Mouse (Mus musculus) embryonic facial prominence, embryonic 11.5 days (tissue): Measurements from ENCODE around the gene Ldlrad3. TPM values are rescaled to one million over a fixed set of nuclear protein-coding genes. Genes with fewer than 3 reads are reported as not detected.

Experiments
- ATAC-seq: fragments of 200-750 bp; cut with Nextera tagmentation; replicated peaks from 2 replicates; pipeline ENCODE4 v1.8.0; 2017; ENCODE audit warnings: low read depth; ENCODE audit not compliant: insufficient number of reproducible peaks, low FRiP score, low TSS enrichment
- DNase-seq: peaks from one replicate; pipeline ENCODE4 v3.0.0-alpha.2; 2015; ENCODE audit warnings: low spot score
- H3K27ac ChIP-seq: fragments of 300-500 bp; sonication (generic); replicated peaks from 2 replicates; pipeline ENCODE4 v1.5.1; 2014; ENCODE audit warnings: mild to moderate bottlenecking, low read depth, low read length, control low read depth
- H3K27me3 ChIP-seq: fragments of 300-500 bp; sonication (generic); 2 replicates; pipeline ENCODE4 v1.6.1; 2014; ENCODE audit warnings: mild to moderate bottlenecking, low read length, moderate library complexity, mixed read lengths; ENCODE audit not compliant: control insufficient read depth, insufficient read depth
- H3K36me3 ChIP-seq: fragments of 300-500 bp; sonication (generic); replicated peaks from 2 replicates; pipeline ENCODE4 v1.6.1; 2014; ENCODE audit warnings: low read depth, mild to moderate bottlenecking, low read length, moderate library complexity, mixed read lengths; ENCODE audit not compliant: control insufficient read depth, insufficient read depth
- H3K4me1 ChIP-seq: fragments of 300-500 bp; sonication (generic); 2 replicates; pipeline ENCODE4 v1.6.1; 2014; ENCODE audit warnings: low read length, mixed read lengths; ENCODE audit not compliant: control insufficient read depth, insufficient read depth
- H3K4me2 ChIP-seq: fragments of 300-500 bp; sonication (generic); 2 replicates; pipeline ENCODE4 v1.6.1; 2014; ENCODE audit warnings: low read depth, mild to moderate bottlenecking, control low read depth, low read length, moderate library complexity
- H3K4me3 ChIP-seq: fragments of 300-500 bp; sonication (generic); 2 replicates; pipeline ENCODE4 v1.5.1; 2014; ENCODE audit warnings: low read depth, low read length, control low read depth
- H3K9ac ChIP-seq: fragments of 300-500 bp; sonication (generic); replicated peaks from 2 replicates; pipeline ENCODE4 v1.6.1; 2014; ENCODE audit warnings: mild to moderate bottlenecking, control low read depth, low read length
- H3K9me3 ChIP-seq: fragments of 300-500 bp; sonication (generic); replicated peaks from 2 replicates; pipeline ENCODE4 v1.6.1; 2016; ENCODE audit warnings: mild to moderate bottlenecking, low read length, inconsistent platforms, mixed read lengths; ENCODE audit not compliant: control insufficient read depth
- WGBS: fragments of 180-500 bp; shearing (Covaris S2); extraction: QIAGEN DNeasy Blood & Tissue Kit; methylation state at CpG from one replicate; pipeline ENCODE4 v1.1.7; 2014; 5-methylcytosine and 5-hydroxymethylcytosine counted together
- polyA plus RNA-seq: library from polyadenylated mRNA; unstranded; fragments of >200 nt; fragmentation: Nextera tagmentation; extraction: Ambion mirVana; gene quantifications from 2 replicates; pipeline ENCODE4 v1.2.1, GENCODE M21; 2014

Ldlrad3 gene
- polyA plus RNA-seq, 1 experiment from 2014 or later: 47.6 TPM

DNA sequence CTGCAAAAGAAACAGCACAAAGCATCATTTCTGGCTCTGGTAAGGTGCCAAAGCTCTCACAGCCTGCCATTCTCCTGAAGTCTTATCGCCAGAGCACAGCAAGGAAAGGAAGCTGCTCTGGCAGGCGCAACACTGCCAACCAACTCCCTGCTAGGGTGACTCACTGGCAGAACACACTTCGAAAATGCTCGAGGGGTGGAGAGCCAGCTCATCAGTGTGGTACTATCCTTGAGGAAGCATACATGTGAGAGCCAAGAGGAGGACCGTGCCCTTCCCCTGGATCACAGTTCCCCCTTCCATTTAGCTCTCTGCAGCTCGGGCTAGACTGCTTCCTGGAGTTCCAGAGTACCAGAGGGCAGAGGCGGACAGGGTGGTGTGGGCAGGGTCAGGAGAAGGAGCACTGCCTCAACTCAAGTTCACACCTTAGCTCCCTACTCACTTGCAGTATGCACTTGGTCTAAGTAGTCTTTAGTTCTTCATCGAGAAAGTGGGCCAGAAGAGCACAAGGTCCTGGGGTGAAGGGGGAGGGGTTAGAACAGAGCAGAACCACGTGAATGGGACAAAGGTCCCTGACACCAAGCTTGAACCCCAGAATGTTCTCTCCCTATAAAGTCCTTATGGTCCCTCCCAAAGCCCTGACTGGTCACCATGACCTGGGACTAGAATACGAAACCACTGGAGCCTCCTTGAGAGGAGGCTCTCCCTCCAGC is 133.1 kb downstream of the Ldlrad3 start:
- 86% methylated on average over 10 of the region's 10 CpGs for WGBS
- Histone ChIP-seq H3K27ac (no peak overlapping the region), H3K27me3 (no peaks in the 10 kb centered on the region), H3K4me3 (no peak overlapping the region), H3K4me2 (no peak overlapping the region), H3K9ac (no peak overlapping the region), H3K9me3 (no peaks in the 10 kb centered on the region), H3K4me1 (no peaks in the 10 kb centered on the region; the same call in 1 of the 2 replicates), H3K36me3 (no peaks in the 10 kb centered on the region)
- DNase-seq (no peak), ATAC-seq (no peak)

GRCm38 (mm10) chr2:102052353-102052752 is 133.8 kb downstream of the Ldlrad3 start:
- Histone ChIP-seq H3K27ac (no peak overlapping the region), H3K4me1 (no peaks in the 10 kb centered on the region; the same call in 1 of the 2 replicates), H3K27me3 (no peaks in the 10 kb centered on the region), H3K4me3 (no peak overlapping the region), H3K9ac (no peak overlapping the region), H3K9me3 (no peaks in the 10 kb centered on the region), H3K4me2 (no peak overlapping the region), H3K36me3 (no peaks in the 10 kb centered on the region)
- WGBS: 83% methylated on average over 6 of the region's 6 CpGs
- no peak for DNase-seq
- ATAC-seq: no peak

- 0 out of 2 replicates have a peak, but pooled peaks have one; percentile 41 for ATAC-seq
- Histone ChIP-seq H3K9ac (no peak overlapping the region), H3K4me1 (no peaks in the 10 kb centered on the region; the same call in 1 of the 2 replicates), H3K36me3 (no peaks in the 10 kb centered on the region), H3K27me3 (no peaks in the 10 kb centered on the region), H3K27ac (no peak overlapping the region), H3K4me3 (no peak overlapping the region), H3K9me3 (no peaks in the 10 kb centered on the region), H3K4me2 (no peak overlapping the region)
- DNase-seq: peak; percentile 15
- WGBS: 45% methylated on average over 10 of the region's 10 CpGs
These were observed 136.2 kb downstream of the Ldlrad3 start for GRCm38 (mm10) chr2:102049866-102050550.

- no peak overlapping the region for H3K4me2 ChIP-seq
- H3K27me3 ChIP-seq: no peaks in the 10 kb centered on the region
- no peak overlapping the region for H3K4me3 ChIP-seq
- ATAC-seq (no peak), DNase-seq (no peak)
- no peaks in the 10 kb centered on the region; the same call in 1 of the 2 replicates for H3K4me1 ChIP-seq
- H3K27ac ChIP-seq: no peak overlapping the region
- WGBS: 66% methylated on average over 16 of the region's 16 CpGs
- H3K9ac ChIP-seq: no peak overlapping the region
- H3K36me3 ChIP-seq: no peaks in the 10 kb centered on the region
- no peaks in the 10 kb centered on the region for H3K9me3 ChIP-seq
These were observed 137.6 kb downstream of the Ldlrad3 start for GRCm38 (mm10) chr2:102048296-102049175.

DNA sequence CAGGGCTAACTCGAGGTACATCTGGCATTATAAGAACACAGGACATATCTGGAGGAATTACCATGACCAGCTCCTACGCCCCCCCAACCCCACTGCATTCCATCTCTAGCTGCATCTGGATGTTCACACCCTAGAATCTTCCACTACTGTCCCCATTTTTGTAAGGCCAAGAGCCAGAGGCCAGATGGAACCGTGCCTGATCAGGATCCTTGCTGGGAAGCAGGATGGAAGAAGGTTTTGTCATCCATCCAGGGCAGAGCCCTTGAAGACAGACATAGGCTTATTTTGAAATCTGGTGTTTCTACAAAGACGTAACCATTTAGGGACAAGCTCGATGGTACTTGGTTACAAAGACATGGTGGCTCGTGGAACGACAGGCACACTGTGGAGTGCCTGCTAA is 139.7 kb downstream of the Ldlrad3 start:
- no peaks in the 10 kb centered on the region for H3K36me3 ChIP-seq
- H3K9me3 ChIP-seq: no peaks in the 10 kb centered on the region
- H3K9ac ChIP-seq: no peak overlapping the region
- H3K4me1 ChIP-seq: no peaks in the 10 kb centered on the region; the same call in 1 of the 2 replicates
- H3K27me3 ChIP-seq: no peaks in the 10 kb centered on the region
- H3K4me2 ChIP-seq: no peak overlapping the region
- ATAC-seq (no peak), DNase-seq (no peak)
- H3K4me3 ChIP-seq: no peak overlapping the region
- WGBS: 91% methylated on average over 7 of the region's 7 CpGs
- no peak overlapping the region for H3K27ac ChIP-seq

DNA sequence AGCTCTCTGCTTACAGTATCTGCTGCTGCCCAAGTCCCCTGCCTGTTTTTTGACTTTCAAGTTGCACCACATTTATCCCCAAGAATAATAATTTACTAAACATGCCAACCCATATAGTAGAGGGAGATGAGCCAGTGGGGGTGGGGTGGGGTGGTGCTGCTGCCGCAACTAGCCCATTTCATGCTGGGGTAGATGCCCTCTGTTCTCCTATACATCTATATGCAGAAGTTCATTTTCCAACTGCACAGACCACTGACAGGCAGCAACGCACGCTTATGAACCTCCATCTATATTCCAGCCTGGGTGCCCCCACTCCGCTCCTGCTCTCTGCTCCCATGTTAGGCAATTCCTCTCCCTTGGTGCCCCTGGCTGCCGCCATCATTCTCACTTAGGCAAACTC is 145.7 kb downstream of the Ldlrad3 start:
- no peak overlapping the region for H3K4me3 ChIP-seq
- 89% methylated on average over 5 of the region's 5 CpGs for WGBS

GRCm38 (mm10) chr2:102040011-102040410 is 146.2 kb downstream of the Ldlrad3 start:
- no peaks in the 10 kb centered on the region for H3K36me3 ChIP-seq
- no peak overlapping the region for H3K4me2 ChIP-seq
- ATAC-seq (no peak; the same call in 1 of the 2 replicates), DNase-seq (no peak)
- H3K27ac ChIP-seq: no peak overlapping the region
- no peak overlapping the region for H3K4me3 ChIP-seq
- H3K9me3 ChIP-seq: no peaks in the 10 kb centered on the region
- H3K27me3 ChIP-seq: no peaks in the 10 kb centered on the region
- 73% methylated on average over 2 of the region's 2 CpGs for WGBS
- no peaks in the 10 kb centered on the region for H3K4me1 ChIP-seq
- no peak overlapping the region for H3K9ac ChIP-seq

More for the DNA sequence above, 145.7 kb downstream of the Ldlrad3 start:
- Histone ChIP-seq H3K27ac (no peak overlapping the region), H3K9ac (no peak overlapping the region), H3K9me3 (no peaks in the 10 kb centered on the region), H3K4me2 (no peak overlapping the region), H3K27me3 (no peaks in the 10 kb centered on the region), H3K36me3 (no peaks in the 10 kb centered on the region), H3K4me1 (no peaks in the 10 kb centered on the region)
- ATAC-seq: no peak
- DNase-seq: no peak
